Mouse (Mus musculus): Measurements from ENCODE around the gene Tmem259. TPM values are rescaled to one million over a fixed set of nuclear protein-coding genes. Genes with fewer than 3 reads are reported as not detected.

The Tmem259 gene
- 78.6 and 131 TPM in 2 replicates for polyA plus RNA-seq (2011; ENCODE audit: insufficient read depth, insufficient read length, low replicate concordance, missing spikeins)

DNA sequence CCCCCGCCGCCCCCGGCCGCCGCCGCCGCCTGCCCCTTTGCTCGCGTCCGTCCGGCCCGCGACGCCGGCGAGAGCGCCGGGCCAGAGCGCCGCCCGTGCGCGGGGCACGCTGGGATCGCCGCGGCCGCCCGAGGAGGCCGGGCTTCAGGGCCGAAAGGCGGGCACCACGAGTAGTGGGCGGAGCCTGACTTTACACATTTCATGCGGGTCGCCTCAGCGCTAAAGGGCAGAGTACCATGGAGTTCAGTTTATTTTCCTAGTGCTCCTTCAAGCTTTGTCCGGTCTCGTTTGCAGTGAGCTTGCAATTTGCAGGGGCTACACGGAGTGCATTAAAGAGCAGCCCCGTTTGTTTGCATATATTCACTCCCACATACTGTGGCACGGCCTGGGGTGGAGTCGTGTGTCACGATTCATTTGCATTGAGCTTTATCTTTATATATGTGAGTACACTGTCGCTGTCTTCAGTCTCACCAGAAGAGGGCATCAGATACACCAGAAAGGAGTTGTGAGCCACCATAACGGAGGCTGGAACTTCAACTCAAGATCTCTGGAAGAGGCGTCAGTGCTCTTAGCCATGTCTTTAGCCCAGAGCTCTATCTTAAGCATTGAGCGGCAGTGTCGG, at the start of gene Tmem259:
TSS of gene Tmem259 (minus strand) at position 136 of the 622 bp plus-strand sequence.
- TF ChIP-seq CTCF (IDR thresholded peaks at IDR 0.05; ENCODE audit: control insufficient read depth, insufficient read depth, low read length) (peak; percentile 40), POLR2A (IDR thresholded peaks at IDR 0.05; ENCODE audit: borderline replicate concordance, control insufficient read depth, low read depth, low read length) (no peak; the same call in 1 of the 2 replicates)
- WGBS = 5% methylated on average over 49 of the region's 49 CpGs
- peak within 1 kb of the TSS; percentile 82 for H3K4me3 ChIP-seq (replicated peaks; ENCODE audit: control insufficient read depth, low read depth, low read length)
- peak within 1 kb of the TSS; percentile 94 for H3K27ac ChIP-seq (ENCODE audit: control insufficient read depth, insufficient read depth, low read depth, low read length, poor library complexity)
- peaks cover 9% of the 10 kb centered on the region; the same call in 1 of the 2 replicates for H3K4me1 ChIP-seq (ENCODE audit: control insufficient read depth, insufficient read depth, low read length)

DNA sequence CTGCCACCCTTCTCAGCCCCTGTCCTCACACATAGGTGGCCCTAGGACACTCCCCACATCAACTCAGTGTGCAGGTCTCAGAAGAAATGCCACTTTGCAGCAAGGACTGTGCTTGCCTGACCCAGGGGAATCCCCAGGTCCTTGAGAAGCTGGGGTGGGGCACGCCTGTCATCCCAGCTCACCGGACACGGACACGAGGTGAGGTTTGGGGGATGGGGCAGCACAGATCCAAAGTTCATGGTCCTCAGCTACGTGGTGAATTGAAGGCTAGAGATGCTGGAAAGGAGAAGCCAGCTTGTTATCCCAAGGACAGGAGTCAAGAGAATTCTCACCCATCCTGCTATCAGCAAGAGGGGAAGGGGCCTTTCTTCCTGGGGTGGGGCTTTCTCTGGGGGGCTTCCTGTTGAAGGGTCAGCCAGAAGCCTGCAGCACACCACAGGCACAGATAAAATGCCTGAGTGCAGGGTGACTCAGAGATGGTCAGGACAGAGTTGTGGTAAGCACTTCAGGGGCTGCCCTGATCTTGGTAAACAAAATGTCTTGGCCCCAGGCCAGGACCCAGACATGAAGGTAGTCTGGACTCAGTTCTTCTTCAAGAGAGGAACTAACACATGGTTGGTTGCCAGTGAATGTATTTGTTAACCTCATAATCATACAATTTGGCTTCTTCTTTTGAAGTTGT, 48.8 kb upstream of the Tmem259 start:
- Histone ChIP-seq H3K4me1 (ENCODE audit: control insufficient read depth, insufficient read depth, low read length) (peaks cover 5% of the 10 kb centered on the region), H3K27ac (ENCODE audit: control insufficient read depth, insufficient read depth, low read depth, low read length, poor library complexity) (peak overlapping the region; percentile 60), H3K4me3 (replicated peaks; ENCODE audit: control insufficient read depth, low read depth, low read length) (no peak overlapping the region)
- TF ChIP-seq POLR2A (IDR thresholded peaks at IDR 0.05; ENCODE audit: borderline replicate concordance, control insufficient read depth, low read depth, low read length) = no peak
- no peak for TF ChIP-seq CTCF (IDR thresholded peaks at IDR 0.05; ENCODE audit: control insufficient read depth, insufficient read depth, low read length)
- WGBS = 19% methylated on average over 5 of the region's 5 CpGs

DNA sequence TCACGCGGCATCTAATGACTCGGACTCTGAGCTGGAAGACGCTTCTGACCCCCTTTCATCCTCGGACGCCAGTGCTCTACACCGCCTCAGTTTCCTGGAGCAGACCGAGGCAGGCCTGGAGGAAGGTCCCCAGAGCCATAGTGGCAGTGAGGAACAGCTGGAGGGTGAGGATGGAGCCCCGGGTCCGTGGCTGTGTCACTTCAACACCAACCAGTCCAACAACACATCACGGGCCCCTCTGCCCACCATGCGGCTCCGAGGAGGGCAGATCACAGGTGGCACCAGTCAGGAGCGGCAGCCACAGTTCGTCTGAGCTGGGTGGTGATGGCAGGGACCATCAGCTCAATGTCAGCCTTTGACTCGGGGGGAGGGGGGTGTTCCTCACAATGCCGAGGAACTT, 46.6 kb upstream of the Tmem259 start:
- 87% methylated on average over 17 of the region's 17 CpGs for WGBS
- no peak for TF ChIP-seq POLR2A (IDR thresholded peaks at IDR 0.05; ENCODE audit: borderline replicate concordance, control insufficient read depth, low read depth, low read length)
- TF ChIP-seq CTCF (IDR thresholded peaks at IDR 0.05; ENCODE audit: control insufficient read depth, insufficient read depth, low read length) = no peak
- Histone ChIP-seq H3K4me3 (replicated peaks; ENCODE audit: control insufficient read depth, low read depth, low read length) (no peak overlapping the region), H3K27ac (ENCODE audit: control insufficient read depth, insufficient read depth, low read depth, low read length, poor library complexity) (peak overlapping the region; percentile 13; the same call in 1 of the 2 replicates), H3K4me1 (ENCODE audit: control insufficient read depth, insufficient read depth, low read length) (peaks cover 5% of the 10 kb centered on the region)

DNA sequence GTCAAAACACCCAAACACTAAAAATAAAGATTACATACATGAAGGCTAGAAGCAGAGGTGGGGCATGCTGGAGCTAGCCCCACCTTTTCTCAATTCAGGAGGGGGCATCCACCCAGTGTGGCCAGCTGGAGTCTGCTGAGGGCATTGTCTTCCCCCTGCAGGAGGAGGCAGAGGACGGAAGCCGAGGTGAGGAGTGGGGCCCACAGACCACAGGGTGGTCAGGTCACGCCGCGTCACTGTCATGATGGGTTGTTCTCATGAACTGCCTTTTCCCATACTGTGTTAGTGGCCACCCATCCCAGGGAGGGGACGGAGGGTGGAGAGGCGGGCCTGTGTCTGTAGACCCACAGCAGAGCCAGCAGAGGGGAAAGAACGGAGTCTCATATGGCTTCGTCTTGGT, 46.1 kb upstream of the Tmem259 start:
- H3K4me1 ChIP-seq (ENCODE audit: control insufficient read depth, insufficient read depth, low read length) = peaks cover 7% of the 10 kb centered on the region
- 0 out of 2 replicates have a peak overlapping the region, but pooled peaks have one; percentile 13 for H3K27ac ChIP-seq (ENCODE audit: control insufficient read depth, insufficient read depth, low read depth, low read length, poor library complexity)
- no peak overlapping the region for H3K4me3 ChIP-seq (replicated peaks; ENCODE audit: control insufficient read depth, low read depth, low read length)
- WGBS = 68% methylated on average over 9 of the region's 9 CpGs
- TF ChIP-seq CTCF (IDR thresholded peaks at IDR 0.05; ENCODE audit: control insufficient read depth, insufficient read depth, low read length) (no peak), POLR2A (IDR thresholded peaks at IDR 0.05; ENCODE audit: borderline replicate concordance, control insufficient read depth, low read depth, low read length) (no peak)

DNA sequence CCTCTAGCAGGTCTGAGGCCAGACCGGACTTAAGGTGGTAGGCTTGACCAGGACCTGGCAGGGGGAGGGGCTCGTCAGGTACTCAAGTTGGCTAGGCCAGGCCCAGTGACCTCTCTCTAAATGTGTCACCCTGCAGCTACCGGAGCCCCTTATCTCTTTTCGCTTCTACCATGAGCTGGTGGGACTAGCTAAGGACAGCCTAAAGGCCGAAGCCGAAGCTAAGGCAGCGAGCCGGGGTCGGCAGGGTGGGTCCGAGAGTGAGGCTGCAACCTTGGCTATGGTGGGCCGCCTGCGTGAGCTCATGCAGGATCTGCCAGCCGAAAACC, 44.4 kb upstream of the Tmem259 start:
- WGBS = 92% methylated on average over 13 of the region's 13 CpGs
- peaks cover 9% of the 10 kb centered on the region for H3K4me1 ChIP-seq (ENCODE audit: control insufficient read depth, insufficient read depth, low read length)
- TF ChIP-seq CTCF (IDR thresholded peaks at IDR 0.05; ENCODE audit: control insufficient read depth, insufficient read depth, low read length) = no peak
- TF ChIP-seq POLR2A (IDR thresholded peaks at IDR 0.05; ENCODE audit: borderline replicate concordance, control insufficient read depth, low read depth, low read length) = no peak
- H3K27ac ChIP-seq (ENCODE audit: control insufficient read depth, insufficient read depth, low read depth, low read length, poor library complexity) = no peak overlapping the region; the same call in 1 of the 2 replicates
- no peak overlapping the region for H3K4me3 ChIP-seq (replicated peaks; ENCODE audit: control insufficient read depth, low read depth, low read length)

DNA sequence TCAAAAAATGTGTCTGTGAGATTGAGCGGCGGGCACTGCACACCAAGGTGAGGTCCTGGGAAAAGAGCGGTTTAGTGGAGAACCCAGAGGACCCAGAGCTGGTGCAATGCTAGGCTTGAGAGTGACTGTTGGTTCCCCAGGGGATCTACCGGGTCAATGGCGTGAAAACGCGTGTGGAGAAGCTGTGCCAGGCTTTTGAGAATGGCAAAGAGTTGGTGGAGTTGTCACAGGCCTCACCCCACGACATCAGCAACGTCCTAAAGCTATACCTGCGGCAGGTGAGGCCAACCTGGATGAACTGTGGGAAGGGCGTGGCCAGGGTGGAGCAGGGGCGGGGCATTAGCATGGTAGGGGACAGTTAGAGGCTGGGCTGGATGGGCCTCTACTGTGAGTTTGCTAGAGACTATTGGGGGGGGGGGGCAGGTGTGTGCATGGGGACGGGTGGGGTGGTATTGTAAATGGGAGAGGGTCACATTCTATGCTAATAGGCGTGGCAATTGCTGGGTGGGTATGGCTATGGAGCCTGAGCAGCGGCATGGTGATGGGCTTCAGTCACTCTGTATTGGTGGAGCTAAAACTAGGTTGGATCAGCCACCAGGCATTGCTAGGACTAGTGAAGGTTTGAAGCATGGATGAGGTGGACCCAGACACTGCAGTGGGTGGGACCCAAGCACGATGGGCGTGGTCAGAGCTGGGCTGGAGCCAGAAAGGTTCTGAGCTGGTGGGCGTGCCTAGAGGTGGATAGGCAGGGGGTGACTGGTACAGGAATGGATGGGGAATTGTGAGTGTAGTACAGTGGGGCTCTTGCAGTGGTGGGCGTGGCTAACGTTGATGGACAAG, 43.8 kb upstream of the Tmem259 start:
- Histone ChIP-seq H3K27ac (ENCODE audit: control insufficient read depth, insufficient read depth, low read depth, low read length, poor library complexity) (no peak overlapping the region; the same call in 1 of the 2 replicates), H3K4me3 (replicated peaks; ENCODE audit: control insufficient read depth, low read depth, low read length) (no peak overlapping the region), H3K4me1 (ENCODE audit: control insufficient read depth, insufficient read depth, low read length) (peaks cover 9% of the 10 kb centered on the region)
- TF ChIP-seq CTCF (IDR thresholded peaks at IDR 0.05; ENCODE audit: control insufficient read depth, insufficient read depth, low read length) (no peak), POLR2A (IDR thresholded peaks at IDR 0.05; ENCODE audit: borderline replicate concordance, control insufficient read depth, low read depth, low read length) (no peak)
- 80% methylated on average over 20 of the region's 20 CpGs for WGBS

DNA sequence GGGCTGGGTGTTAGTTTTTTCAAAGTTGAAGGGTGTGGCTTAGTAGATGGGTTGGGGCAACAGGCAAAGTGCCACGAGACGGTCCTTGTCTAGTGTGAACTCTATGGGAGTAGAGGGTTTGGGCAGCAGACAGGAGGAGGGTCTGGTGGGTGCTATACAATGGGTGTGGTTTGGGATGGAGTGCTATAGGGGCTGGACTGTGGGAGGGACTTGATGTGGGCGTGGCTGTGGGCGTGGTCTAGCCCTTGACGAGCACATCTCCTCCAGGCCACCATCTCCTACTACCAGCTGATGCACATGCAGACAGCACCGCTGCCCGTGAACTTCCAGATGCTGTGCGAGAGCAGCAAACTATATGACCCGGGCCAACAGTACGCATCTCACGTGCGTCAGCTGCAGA, 41.8 kb upstream of the Tmem259 start:
- TF ChIP-seq CTCF (IDR thresholded peaks at IDR 0.05; ENCODE audit: control insufficient read depth, insufficient read depth, low read length) (no peak), POLR2A (IDR thresholded peaks at IDR 0.05; ENCODE audit: borderline replicate concordance, control insufficient read depth, low read depth, low read length) (no peak)
- 67% methylated on average over 12 of the region's 12 CpGs for WGBS

DNA sequence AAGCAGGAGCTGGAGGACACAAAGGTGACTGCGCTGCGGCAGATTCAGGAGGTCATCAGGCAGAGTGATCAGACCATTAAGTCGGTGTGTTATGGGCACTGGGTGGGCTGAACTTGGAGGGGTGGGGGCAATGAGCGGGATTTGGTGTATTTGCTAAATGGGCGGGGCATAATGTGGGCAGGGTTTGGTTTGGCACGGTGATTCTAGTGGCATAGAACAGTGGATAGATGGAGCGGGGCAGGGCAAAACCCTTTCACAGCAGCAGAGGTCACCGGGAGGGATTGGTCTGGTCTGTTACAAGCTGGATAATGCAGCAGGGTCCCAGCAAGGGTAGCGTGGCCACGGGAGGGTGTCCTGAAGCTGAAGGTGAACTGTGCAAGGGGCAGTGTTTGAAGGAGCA, 41.3 kb upstream of the Tmem259 start:
- Histone ChIP-seq H3K4me3 (replicated peaks; ENCODE audit: control insufficient read depth, low read depth, low read length) (no peak overlapping the region), H3K27ac (ENCODE audit: control insufficient read depth, insufficient read depth, low read depth, low read length, poor library complexity) (peak overlapping the region; percentile 73; the same call in 1 of the 2 replicates), H3K4me1 (ENCODE audit: control insufficient read depth, insufficient read depth, low read length) (peaks cover 7% of the 10 kb centered on the region)
- TF ChIP-seq POLR2A (IDR thresholded peaks at IDR 0.05; ENCODE audit: borderline replicate concordance, control insufficient read depth, low read depth, low read length) (no peak), CTCF (IDR thresholded peaks at IDR 0.05; ENCODE audit: control insufficient read depth, insufficient read depth, low read length) (no peak)
- WGBS = 81% methylated on average over 10 of the region's 10 CpGs

More for the DNA sequence above, 41.8 kb upstream of the Tmem259 start:
- Histone ChIP-seq H3K4me1 (ENCODE audit: control insufficient read depth, insufficient read depth, low read length) (peaks cover 7% of the 10 kb centered on the region), H3K27ac (ENCODE audit: control insufficient read depth, insufficient read depth, low read depth, low read length, poor library complexity) (no peak overlapping the region; the same call in 1 of the 2 replicates), H3K4me3 (replicated peaks; ENCODE audit: control insufficient read depth, low read depth, low read length) (no peak overlapping the region)
